ENCODE assay signal across 21 mouse cellular contexts in genomic region chr1:127755806-127756205, GRCm38 (mm10). TPM values are rescaled to one million over a fixed set of nuclear protein-coding genes. Genes with fewer than 3 reads are reported as not detected.
DNase-seq lines count a peak whose midpoint lies in the region; ATAC-seq and TF ChIP-seq lines count a peak whose summit lies in the region.
"Had no signal": no experiment of that assay in that cellular context is flagged by ENCODE, and none has a peak within 500 bp of the region (broad histone marks: within the 10 kb centered on the region; RNA-seq: fewer than 3 reads in every experiment).

No protein-coding gene starts in this region.

- H3K27me3 ChIP-seq in lung, embryonic 16.5 days (ENCODE audit: control insufficient read depth, insufficient read depth, low read depth, low read length) = no peaks in the 10 kb centered on the region
- no peaks in the 10 kb centered on the region for H3K27me3 ChIP-seq in liver, adult 2 months (ENCODE audit: control insufficient read depth, insufficient read depth, low read length)
- H3K27me3 ChIP-seq in liver, embryonic 16.5 days (ENCODE audit: control insufficient read depth, insufficient read depth, low read depth, low read length) = no peaks in the 10 kb centered on the region
- H3K27me3 ChIP-seq in forebrain, embryonic 13.5 days = no peaks in the 10 kb centered on the region
- H3K27me3 ChIP-seq: heart, embryonic 12.5 days; kidney, embryonic 15.5 days; midbrain, embryonic 12.5 days had no signal

- H3K4me2 ChIP-seq in lung, embryonic 16.5 days (ENCODE audit: low read depth, low read length) = no peak overlapping the region
- peak overlapping the region; percentile 77; the same call in 1 of the 2 replicates for H3K4me2 ChIP-seq in liver, embryonic 16.5 days (ENCODE audit: low read depth, low read length)
- no peak overlapping the region for H3K4me2 ChIP-seq in forebrain, embryonic 13.5 days
- H3K4me2 ChIP-seq: heart, embryonic 12.5 days; kidney, embryonic 15.5 days; midbrain, embryonic 12.5 days had no signal

- no peak for DNase-seq in lung, postnatal 25 days (ENCODE audit: low spot score)
- peak; percentile 72 for DNase-seq in liver, adult 2 months (ENCODE audit: extremely low read depth, low read depth, low spot score)
- peak; percentile 5 for DNase-seq in yolk sac, embryonic 10.5 days (ENCODE audit: low spot score)
- no peak for DNase-seq in adrenal gland, adult 18-20 months (ENCODE audit: low spot score in 2 of 2)
- DNase-seq: adrenal gland, adult 8-10 months; cerebellum, postnatal 10 days; gastrocnemius, postnatal 25 days; heart, postnatal 36 days; kidney, postnatal 4 days; lung, postnatal 14 days; retina, postnatal 1 day; thymus, postnatal 36 days had no signal

- ATAC-seq in lung, embryonic 16.5 days (ENCODE audit: low read depth) = peak; percentile 16; the same call in 1 of the 2 replicates
- peak; percentile 4; the same call in 1 of the 2 replicates for ATAC-seq in liver, embryonic 16.5 days (ENCODE audit: low read depth)
- ATAC-seq in forebrain, embryonic 13.5 days = no peak
- ATAC-seq: hindbrain, embryonic 16.5 days had no signal

- no peaks in the 10 kb centered on the region for H3K36me3 ChIP-seq in lung, embryonic 16.5 days (ENCODE audit: control insufficient read depth, insufficient read depth, low read length)
- 0 out of 2 replicates have a peak, but pooled peaks cover 3% of the 10 kb centered on the region for H3K36me3 ChIP-seq in liver, adult 2 months (ENCODE audit: control insufficient read depth, insufficient read depth, low read length)
- no peaks in the 10 kb centered on the region for H3K36me3 ChIP-seq in liver, embryonic 16.5 days (ENCODE audit: control insufficient read depth, insufficient read depth)
- H3K36me3 ChIP-seq in forebrain, embryonic 13.5 days (ENCODE audit: poor library complexity, severe bottlenecking) = no peaks in the 10 kb centered on the region
- H3K36me3 ChIP-seq: heart, embryonic 12.5 days; kidney, embryonic 15.5 days; midbrain, embryonic 12.5 days had no signal

- WGBS in lung, embryonic 16.5 days = 31% methylated on average over 4 of the region's 4 CpGs
- WGBS in liver, adult 2 months = 11% methylated on average over 4 of the region's 4 CpGs
- 36% methylated on average over 4 of the region's 4 CpGs for WGBS in liver, embryonic 16.5 days (ENCODE audit: insufficient replicate concordance)
- 82% methylated on average over 4 of the region's 4 CpGs for WGBS in forebrain, embryonic 13.5 days

- no peaks in the 10 kb centered on the region for H3K79me2 ChIP-seq in liver, adult 2 months (ENCODE audit: control insufficient read depth, insufficient read depth, low read length)

- H3K9me3 ChIP-seq in lung, embryonic 16.5 days (ENCODE audit: control insufficient read depth, low read length) = no peaks in the 10 kb centered on the region
- H3K9me3 ChIP-seq in liver, embryonic 16.5 days (replicated peaks; ENCODE audit: control insufficient read depth, low read length) = no peaks in the 10 kb centered on the region
- no peaks in the 10 kb centered on the region for H3K9me3 ChIP-seq in forebrain, embryonic 13.5 days (replicated peaks)
- H3K9me3 ChIP-seq: heart, embryonic 12.5 days; kidney, embryonic 15.5 days; midbrain, embryonic 12.5 days had no signal

- peak overlapping the region; percentile 73 for H3K27ac ChIP-seq in lung, embryonic 16.5 days (ENCODE audit: low read length)
- H3K27ac ChIP-seq in liver, adult 2 months (replicated peaks; ENCODE audit: insufficient read depth, low read depth, low read length) = peak overlapping the region; percentile 73
- peak overlapping the region; percentile 96 for H3K27ac ChIP-seq in liver, embryonic 16.5 days (ENCODE audit: low read length)
- no peak overlapping the region for H3K27ac ChIP-seq in forebrain, embryonic 13.5 days
- H3K27ac ChIP-seq: kidney, embryonic 15.5 days; midbrain, embryonic 12.5 days had no signal

- no peak for TF ChIP-seq POLR2A in liver, adult 2 months (IDR thresholded peaks at IDR 0.05; ENCODE audit: extremely low read depth, insufficient read depth, low read length)

- no peak for TF ChIP-seq CTCF in liver, adult 2 months (IDR thresholded peaks at IDR 0.05; ENCODE audit: low read depth, low read length)

- no peak overlapping the region for H3K9ac ChIP-seq in lung, embryonic 16.5 days (ENCODE audit: low read length)
- H3K9ac ChIP-seq in liver, adult 2 months (ENCODE audit: low read depth, low read length) = no peak overlapping the region
- peak overlapping the region; percentile 7; the same call in 1 of the 2 replicates for H3K9ac ChIP-seq in liver, embryonic 16.5 days (ENCODE audit: low read depth, low read length)
- no peak overlapping the region for H3K9ac ChIP-seq in forebrain, embryonic 13.5 days
- H3K9ac ChIP-seq: heart, embryonic 12.5 days; kidney, embryonic 15.5 days; midbrain, embryonic 12.5 days had no signal

- peaks cover 11% of the 10 kb centered on the region; the same call in 1 of the 2 replicates for H3K4me1 ChIP-seq in lung, embryonic 16.5 days (replicated peaks; ENCODE audit: control insufficient read depth, insufficient read depth, low read length)
- H3K4me1 ChIP-seq in liver, adult 2 months (ENCODE audit: control insufficient read depth, insufficient read depth, low read length) = peaks cover 11% of the 10 kb centered on the region
- H3K4me1 ChIP-seq in liver, embryonic 16.5 days (ENCODE audit: control insufficient read depth, low read depth, low read length) = peaks cover 38% of the 10 kb centered on the region
- H3K4me1 ChIP-seq in forebrain, embryonic 13.5 days = no peaks in the 10 kb centered on the region
- H3K4me1 ChIP-seq: kidney, embryonic 15.5 days; midbrain, embryonic 12.5 days had no signal

- no peak overlapping the region for H3K4me3 ChIP-seq in lung, embryonic 16.5 days (ENCODE audit: low read length)
- no peak overlapping the region for H3K4me3 ChIP-seq in liver, adult 2 months (ENCODE audit: insufficient read depth, low read depth, low read length)
- H3K4me3 ChIP-seq in liver, embryonic 16.5 days (ENCODE audit: low read depth, low read length) = no peak overlapping the region
- no peak overlapping the region for H3K4me3 ChIP-seq in forebrain, embryonic 13.5 days
- H3K4me3 ChIP-seq: heart, embryonic 12.5 days; kidney, embryonic 15.5 days; midbrain, embryonic 12.5 days had no signal

RNA-seq across cellular contexts. Expression of gene Ccnt2, which starts 18.2 kb away (rescaled TPM):
- polyA plus RNA-seq in lung, embryonic 16.5 days (2015; fragmentation: Nextera tagmentation; extraction: Ambion mirVana) = 82.3 and 86.8 TPM in 2 replicates
- total RNA-seq in liver, adult 2 months (2014; rRNA removed) = 28.8 and 29.9 TPM in 2 replicates
- 5.3 and 9.4 TPM in 2 replicates for polyA plus RNA-seq in liver, adult 2 months (2012; rRNA removed)
- 28.1 and 31.9 TPM in 2 replicates for polyA plus RNA-seq in liver, embryonic 16.5 days (2015; fragmentation: Nextera tagmentation; extraction: Ambion mirVana)
- 115 and 124 TPM in 2 replicates for polyA plus RNA-seq in forebrain, embryonic 13.5 days (2015; fragmentation: Nextera tagmentation; extraction: Ambion mirVana)
- 10 to 100 TPM; 40.2 to 51.3 TPM for total RNA-seq in adrenal gland, adult 18-20 months (2021)

RNA-seq across cellular contexts. Expression of gene Acmsd, which starts 26.6 kb away (rescaled TPM):
- polyA plus RNA-seq in lung, embryonic 16.5 days (2015; fragmentation: Nextera tagmentation; extraction: Ambion mirVana) = 0.26 and 0.31 TPM in 2 replicates
- 19.6 and 48.2 TPM in 2 replicates for total RNA-seq in liver, adult 2 months (2014; rRNA removed)
- 5.6 and 6.9 TPM in 2 replicates for polyA plus RNA-seq in liver, adult 2 months (2012; rRNA removed)
- polyA plus RNA-seq in liver, embryonic 16.5 days (2015; fragmentation: Nextera tagmentation; extraction: Ambion mirVana) = 4.7 and 5.6 TPM in 2 replicates
- 0.08 TPM in 1 of 2 replicates, not detected in the other for polyA plus RNA-seq in forebrain, embryonic 13.5 days (2015; fragmentation: Nextera tagmentation; extraction: Ambion mirVana)
- total RNA-seq in adrenal gland, adult 18-20 months (2021) = under 1 TPM in 1 of 2 experiments, not detected in 1; 0.17 TPM
- total RNA-seq: adrenal gland, adult 8-10 months; gastrocnemius, postnatal 25 days; layer of hippocampus, postnatal 10 days had no signal
- polyA plus RNA-seq: brain, embryonic 14.5 days had no signal

Comparison
In these comparisons a context has a peak if more than half of its experiments do, and no peak if none do; other contexts are left out.
1. DNase-seq: peak in liver, adult 2 months (single experiment) and yolk sac, embryonic 10.5 days (single experiment); none in lung, postnatal 25 days (single experiment) and adrenal gland, adult 18-20 months (0 of 2).